Mouse (Mus musculus): ENCODE data around the gene Fam43b.

DNA sequence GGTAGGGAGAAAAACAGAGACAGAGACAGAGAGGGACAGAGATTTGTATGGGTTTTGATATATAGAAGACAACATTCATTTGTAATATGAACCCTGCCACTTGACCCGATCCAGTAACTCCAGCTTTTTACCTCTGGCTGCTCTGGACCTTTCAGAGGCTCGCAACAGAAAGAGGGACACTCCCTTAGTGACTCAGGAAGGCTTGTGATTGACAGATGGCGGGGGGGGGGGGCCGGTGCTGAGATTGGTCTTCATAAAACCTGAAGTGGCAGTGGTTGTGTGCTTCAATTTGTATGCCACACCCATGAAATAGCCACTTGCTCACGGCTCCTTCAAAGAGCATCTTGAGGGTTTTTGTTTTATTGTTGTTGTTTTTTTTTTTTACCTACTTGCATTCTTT lies 32.8 kb downstream of the Fam43b start:
- no peak for TF ChIP-seq CTCF (IDR thresholded peaks at IDR 0.05; ENCODE audit: control insufficient read depth, insufficient read depth, insufficient read length)
- no peak for TF ChIP-seq MYOG (IDR thresholded peaks at IDR 0.05; ENCODE audit: control insufficient read depth, extremely low read depth, insufficient read length)
- no peak for TF ChIP-seq FOSL1 (IDR thresholded peaks at IDR 0.05; ENCODE audit: insufficient read depth, low read length, poor library complexity, severe bottlenecking)
- TF ChIP-seq CEBPB (IDR thresholded peaks at IDR 0.05; ENCODE audit: low read depth): no peak
- no peak for TF ChIP-seq USF1 (IDR thresholded peaks at IDR 0.05; ENCODE audit: low read depth)
- TF ChIP-seq MAX (IDR thresholded peaks at IDR 0.05): no peak

All from C2C12 (cell line).